Mouse (Mus musculus): ENCODE data around the gene Eif4e.

Eif4e gene

DNA sequence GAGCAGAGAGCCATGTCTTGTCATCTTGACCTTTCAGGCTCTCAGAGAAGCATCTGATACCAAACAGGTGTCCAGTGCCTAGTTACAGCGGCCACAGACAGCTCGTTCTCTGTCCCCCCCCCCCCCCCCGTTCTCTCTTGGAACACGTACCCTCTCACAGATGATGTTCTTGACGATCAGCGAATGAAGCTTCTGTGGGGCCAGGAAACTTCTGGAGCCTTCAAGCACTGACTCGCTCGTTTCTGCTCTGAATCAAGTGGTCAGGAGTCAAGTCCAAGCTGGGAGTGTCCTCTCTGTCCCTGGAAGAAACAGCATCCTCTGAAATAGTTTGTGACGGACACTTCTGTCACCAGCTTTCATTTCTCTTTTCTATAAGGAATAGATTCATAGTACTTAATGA, 62.0 kb downstream of the Eif4e start:
- DNase-seq: no peak

DNA sequence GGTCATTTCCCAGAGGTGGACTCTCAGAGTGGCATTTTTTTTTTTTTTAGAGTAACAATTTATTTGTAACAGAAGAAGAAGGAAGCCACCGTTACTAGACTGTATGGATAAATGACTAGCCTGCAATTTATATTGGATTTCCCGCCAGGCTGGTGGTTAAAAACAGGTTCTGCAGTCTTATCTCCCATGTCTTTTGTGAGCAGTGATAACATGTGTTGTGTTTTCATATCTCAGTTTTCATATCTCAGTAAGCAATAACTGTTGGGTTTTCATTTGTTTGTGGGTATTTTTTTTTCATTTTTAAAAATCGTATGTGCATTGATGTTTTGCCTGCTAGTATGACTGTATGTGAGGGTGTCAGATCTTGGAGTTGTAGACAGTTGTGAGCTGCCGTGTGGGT, 65.0 kb downstream of the Eif4e start:
- DNase-seq: no peak

DNA sequence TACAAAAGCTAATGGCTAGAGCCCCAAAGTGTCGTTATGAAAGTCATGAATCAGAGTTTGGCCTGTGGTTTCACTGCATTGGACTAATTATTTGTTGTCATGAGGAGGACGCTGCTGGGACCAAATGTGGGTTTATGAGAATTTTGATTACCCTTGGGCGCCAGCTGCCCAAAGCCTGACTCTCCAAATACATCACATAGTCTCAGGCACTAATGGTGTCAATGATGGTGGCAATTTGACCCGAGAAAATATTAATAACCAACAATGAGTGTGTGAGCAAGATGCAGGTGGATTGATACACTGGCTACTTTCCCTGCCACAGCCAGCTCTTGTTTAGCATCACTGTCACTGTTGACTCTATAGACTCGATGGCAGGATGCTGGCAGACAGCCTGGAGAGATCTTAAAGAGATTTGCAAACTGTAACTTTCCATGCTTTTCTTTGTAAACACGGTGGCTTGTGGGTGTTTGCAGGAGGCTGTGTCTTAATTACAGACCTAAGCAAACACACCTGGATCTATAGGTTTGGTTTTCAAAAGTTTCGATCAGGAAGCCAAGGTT, 65.9 kb downstream of the Eif4e start:
- DNase-seq: no peak

DNA sequence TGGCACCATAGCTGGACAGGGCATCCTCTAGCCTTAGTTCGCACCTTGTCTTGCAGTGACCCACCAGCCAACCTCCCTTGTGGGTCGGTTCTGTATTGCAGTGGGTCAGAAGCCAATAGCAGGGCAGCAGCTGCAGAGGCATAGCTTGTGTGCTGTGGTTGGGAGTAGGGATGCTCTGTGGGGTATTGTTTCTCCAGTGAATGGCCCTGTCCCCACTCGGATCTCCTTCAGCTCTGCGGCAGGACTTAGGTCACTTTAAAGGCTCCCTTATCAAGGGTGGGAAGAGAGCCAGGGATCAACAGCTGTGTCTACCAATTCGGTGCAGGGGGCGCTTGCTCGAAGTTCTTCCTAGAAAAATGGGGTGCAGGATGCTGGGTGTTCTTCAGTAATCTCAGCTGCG, 67.2 kb downstream of the Eif4e start:
- no peak for DNase-seq

GRCm38 (mm10) chr3:138593911-138594310, 67.9 kb downstream of the Eif4e start:
- no peak for DNase-seq

DNA sequence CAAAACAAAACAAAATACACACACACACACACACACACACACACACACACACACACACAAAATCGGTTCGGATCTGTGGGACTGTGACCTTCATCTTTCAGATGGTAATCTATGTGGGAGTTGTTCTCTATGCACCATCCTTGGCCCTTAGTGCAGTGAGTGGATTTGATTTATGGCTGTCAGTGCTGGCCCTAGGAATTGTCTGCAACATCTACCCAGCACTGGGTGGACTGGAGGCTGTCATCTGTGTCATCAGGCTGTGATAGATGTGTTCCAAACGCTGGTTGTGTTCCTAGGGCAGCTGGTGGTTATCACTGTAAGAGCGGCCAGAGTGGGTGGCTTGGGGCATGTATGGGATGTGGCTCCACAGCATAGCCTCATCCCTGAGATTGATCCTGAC, 75.1 kb downstream of the Eif4e start:
- DNase-seq: no peak

DNA sequence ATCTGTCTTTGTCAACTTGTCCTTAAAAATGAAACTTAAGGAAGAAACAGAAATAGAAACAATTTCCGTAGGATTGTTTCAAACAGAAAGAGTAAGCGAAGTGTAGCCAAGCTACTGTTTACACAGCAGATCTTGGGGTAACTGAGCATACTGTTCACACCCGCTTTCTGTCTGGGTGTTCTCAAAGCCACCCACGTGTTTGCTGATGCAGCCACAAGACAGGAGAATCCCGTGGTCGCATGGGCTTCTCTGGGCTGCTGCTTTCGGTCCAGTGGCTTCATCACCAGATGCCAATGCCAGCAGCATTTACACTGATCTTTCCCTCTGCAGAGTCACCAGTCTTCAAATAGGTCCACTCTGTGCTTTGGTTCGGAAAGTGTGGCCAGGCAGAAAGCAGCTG, 79.2 kb downstream of the Eif4e start:
- no peak for DNase-seq

GRCm38 (mm10) chr3:138608665-138609064, 82.7 kb downstream of the Eif4e start:
- no peak for DNase-seq
